Mouse (Mus musculus): Measurements from ENCODE around the gene Olfr1472. TPM values are rescaled to one million over a fixed set of nuclear protein-coding genes. Genes with fewer than 3 reads are reported as not detected.

The Olfr1472 gene
- polyA plus RNA-seq (2015; fragmentation: Nextera tagmentation; extraction: Ambion mirVana): not detected in 2 replicates

DNA sequence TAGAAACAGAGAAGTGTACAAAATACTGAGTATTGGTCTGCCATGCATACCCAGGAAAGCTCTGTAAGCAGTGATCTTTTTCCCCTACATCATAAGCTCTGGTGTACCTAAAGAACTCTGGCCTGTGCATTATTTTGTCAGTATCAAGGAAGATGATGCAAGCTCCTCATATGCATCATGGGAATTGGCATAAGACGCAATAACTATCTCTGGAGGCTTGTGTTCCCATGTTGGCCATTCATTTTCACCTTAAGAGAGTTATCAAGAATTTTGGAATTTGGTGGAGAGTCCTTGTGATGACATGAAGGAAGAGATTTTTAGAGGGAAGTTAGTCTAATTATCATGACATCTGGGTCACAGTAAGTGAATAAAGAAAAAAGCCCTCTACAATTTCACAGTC lies at the start of gene Olfr1472:
Gene Olfr1472, minus strand, starts transcription at position 101 of the 400 bp plus-strand sequence.

DNA sequence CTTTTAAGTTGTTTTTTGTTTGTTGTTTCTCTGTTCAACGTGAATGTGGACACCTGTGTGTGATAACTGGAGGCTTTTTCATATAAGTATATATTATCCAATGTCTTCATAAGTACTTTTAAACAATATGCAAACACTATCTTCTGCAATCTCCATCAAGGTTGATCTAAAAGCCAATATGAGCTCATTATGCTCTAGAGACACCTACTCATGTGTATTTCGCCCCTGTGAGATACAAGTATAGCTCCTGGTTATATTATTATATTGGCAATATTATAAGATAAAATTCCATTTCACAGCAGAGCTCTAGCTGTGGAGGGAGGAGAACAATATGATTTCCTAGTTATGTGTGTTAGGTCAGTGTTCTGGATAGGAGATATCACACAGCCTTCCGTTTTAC lies 44.4 kb upstream of the Olfr1472 start, which contains the start of gene Olfr1477:
Gene Olfr1477, plus strand, starts transcription at position 301 of the 400 bp plus-strand sequence.

DNA sequence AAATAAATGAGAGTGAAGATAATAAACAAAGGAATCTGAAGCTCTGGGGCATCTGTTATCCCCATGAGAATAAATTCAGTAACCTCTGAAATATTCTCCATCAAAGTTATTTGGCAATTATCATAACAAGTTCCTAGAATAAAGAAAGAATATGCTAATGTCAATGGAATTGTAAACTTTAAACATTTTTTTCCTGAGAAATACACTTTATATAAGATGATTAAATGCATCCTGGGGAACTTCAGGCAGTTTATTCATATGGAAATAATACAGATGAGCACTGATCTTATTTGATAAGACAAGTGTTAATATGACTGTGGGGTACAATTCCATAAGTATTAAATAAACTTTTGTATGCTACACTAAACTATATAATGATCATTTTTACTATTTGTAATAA lies 24.2 kb upstream of the Olfr1472 start, which contains the start of gene Olfr1475:
Gene Olfr1475, minus strand, starts transcription at position 101 of the 400 bp plus-strand sequence.

DNA sequence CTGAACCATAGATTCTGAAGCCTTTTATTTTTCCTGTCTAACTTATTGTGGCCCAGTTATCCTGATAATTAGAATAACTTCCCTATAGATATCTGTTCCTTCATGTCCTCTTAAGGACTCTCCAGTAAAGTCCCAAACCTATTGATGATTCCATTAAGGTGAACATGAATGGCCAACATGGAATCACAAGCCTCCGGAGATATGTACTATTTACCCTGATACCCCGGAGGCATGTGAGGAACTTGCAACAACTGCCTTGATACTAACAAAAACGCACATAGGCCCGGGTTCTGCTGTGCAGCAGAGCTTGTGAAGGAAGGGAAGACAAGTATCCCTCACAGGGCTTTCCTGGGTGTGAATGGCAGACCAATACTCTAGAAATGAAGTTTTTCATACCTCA lies 13.4 kb upstream of the Olfr1472 start, which contains the start of gene Olfr1474:
Gene Olfr1474, plus strand, starts transcription at position 301 of the 400 bp plus-strand sequence.

DNA sequence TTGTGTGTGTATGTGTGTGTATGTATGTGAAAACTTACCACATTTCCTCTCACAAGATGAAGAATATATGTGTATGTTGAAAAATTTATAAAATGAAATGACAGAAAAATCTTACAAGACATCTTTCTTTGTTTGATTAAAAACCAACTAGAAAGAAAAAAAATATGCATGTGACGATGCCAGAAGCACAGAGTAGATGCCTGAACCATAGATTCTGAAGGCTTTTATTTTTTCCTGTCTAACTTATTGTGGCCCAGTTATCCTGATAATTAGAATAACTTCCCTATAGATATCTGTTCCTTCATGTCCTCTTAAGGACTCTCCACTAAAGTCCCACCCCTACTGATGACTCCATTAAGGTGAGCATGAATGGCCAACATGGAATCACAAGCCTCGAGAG lies 12.8 kb downstream of the Olfr1472 start, which contains the start of gene Olfr1471:
Gene Olfr1471, plus strand, starts transcription at position 301 of the 400 bp plus-strand sequence.

DNA sequence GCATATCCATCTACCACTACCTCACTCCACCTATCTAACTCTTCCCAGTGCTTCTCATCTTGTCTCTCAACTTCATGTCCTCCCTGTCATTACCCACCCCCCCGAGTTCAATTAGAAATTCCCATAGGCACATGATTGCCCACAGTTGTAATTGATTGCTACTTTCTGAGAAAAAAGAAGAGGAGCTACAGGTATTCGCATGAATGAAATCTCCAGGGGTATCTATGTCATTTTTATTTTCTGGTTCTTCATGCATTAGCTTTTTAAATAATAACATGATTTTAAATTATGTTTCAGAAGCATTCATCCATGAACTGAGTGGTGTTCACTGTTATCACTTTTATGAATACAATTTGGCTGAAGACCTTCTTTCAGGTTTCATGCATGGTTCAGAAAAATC lies 48.3 kb downstream of the Olfr1472 start, which contains the start of gene Olfr1469:
Gene Olfr1469, plus strand, starts transcription at position 301 of the 400 bp plus-strand sequence.

Other genes with a start within 250 kb of the Olfr1472 start
- not detected in 2 replicates for gene Olfr1463, start 224.8 kb downstream of the Olfr1472 start, polyA plus RNA-seq (2015; fragmentation: Nextera tagmentation; extraction: Ambion mirVana)
- not detected in 2 replicates for gene Olfr1465, start 140.5 kb downstream of the Olfr1472 start, polyA plus RNA-seq (2015; fragmentation: Nextera tagmentation; extraction: Ambion mirVana)
- not detected in 2 replicates for gene Olfr1466, start 117.2 kb downstream of the Olfr1472 start, polyA plus RNA-seq (2015; fragmentation: Nextera tagmentation; extraction: Ambion mirVana)
- not detected in 2 replicates for gene Olfr1467, start 93.8 kb downstream of the Olfr1472 start, polyA plus RNA-seq (2015; fragmentation: Nextera tagmentation; extraction: Ambion mirVana)
- gene Olfr1469, start 48.2 kb downstream of the Olfr1472 start, polyA plus RNA-seq (2015; fragmentation: Nextera tagmentation; extraction: Ambion mirVana): not detected in 2 replicates
- not detected in 2 replicates for gene Olfr1471, start 12.7 kb downstream of the Olfr1472 start, polyA plus RNA-seq (2015; fragmentation: Nextera tagmentation; extraction: Ambion mirVana)
- not detected in 2 replicates for gene Olfr1474, start 13.5 kb upstream of the Olfr1472 start, polyA plus RNA-seq (2015; fragmentation: Nextera tagmentation; extraction: Ambion mirVana)
- not detected in 2 replicates for gene Olfr1475, start 24.1 kb upstream of the Olfr1472 start, polyA plus RNA-seq (2015; fragmentation: Nextera tagmentation; extraction: Ambion mirVana)
- not detected in 2 replicates for gene Olfr1477, start 44.5 kb upstream of the Olfr1472 start, polyA plus RNA-seq (2015; fragmentation: Nextera tagmentation; extraction: Ambion mirVana)
- gene Olfr1480, start 71.8 kb upstream of the Olfr1472 start, polyA plus RNA-seq (2015; fragmentation: Nextera tagmentation; extraction: Ambion mirVana): not detected in 2 replicates
- not detected in 2 replicates for gene Olfr1484, start 127.4 kb upstream of the Olfr1472 start, polyA plus RNA-seq (2015; fragmentation: Nextera tagmentation; extraction: Ambion mirVana)
- not detected in 2 replicates for gene Olfr1487, start 161.3 kb upstream of the Olfr1472 start, polyA plus RNA-seq (2015; fragmentation: Nextera tagmentation; extraction: Ambion mirVana)
- not detected in 2 replicates for gene Olfr1489, start 175.5 kb upstream of the Olfr1472 start, polyA plus RNA-seq (2015; fragmentation: Nextera tagmentation; extraction: Ambion mirVana)
- not detected in 2 replicates for gene Olfr1490, start 195.0 kb upstream of the Olfr1472 start, polyA plus RNA-seq (2015; fragmentation: Nextera tagmentation; extraction: Ambion mirVana)
- gene Olfr1491, start 241.2 kb upstream of the Olfr1472 start, polyA plus RNA-seq (2015; fragmentation: Nextera tagmentation; extraction: Ambion mirVana): not detected in 2 replicates

All from urinary bladder, postnatal 0 days (tissue).